Mouse (Mus musculus) spleen, adult 2 months (tissue): ENCODE data around the gene Slc25a12. TPM values are rescaled to one million over a fixed set of nuclear protein-coding genes. Genes with fewer than 3 reads are reported as not detected.
A peak's percentile ranks its signal among the peaks of the same experiment; 100 is the strongest.

ENCODE experiments used
- DNase-seq, 2 experiments: peaks; one replicate each; pipeline versions ENCODE4 v3.0.0 to v3.0.0-alpha.2; 2012 to 2021; ENCODE audit warnings: low spot score in 2 of 2, low read depth in 1 of 2
- H3K27ac ChIP-seq: fragments of 200-500 bp; 2 replicates; pipeline ENCODE4 v1.5.1; 2012; ENCODE audit warnings: low read length, inconsistent platforms; ENCODE audit not compliant: insufficient read depth
- H3K27me3 ChIP-seq: fragments of 200-500 bp; 2 replicates; pipeline ENCODE4 v1.6.1; 2012; ENCODE audit warnings: mild to moderate bottlenecking, moderate library complexity, low read length, inconsistent platforms; ENCODE audit not compliant: control insufficient read depth, insufficient read depth
- H3K36me3 ChIP-seq: fragments of 200-500 bp; 2 replicates; pipeline ENCODE4 v1.6.1; 2012; ENCODE audit warnings: mild to moderate bottlenecking, low read length, inconsistent platforms; ENCODE audit not compliant: control insufficient read depth, insufficient read depth
- H3K4me1 ChIP-seq: fragments of 200-500 bp; 2 replicates; pipeline ENCODE4 v1.6.1; 2011; ENCODE audit warnings: inconsistent platforms; ENCODE audit not compliant: control insufficient read depth, insufficient read depth, insufficient read length
- H3K4me3 ChIP-seq: fragments of 200-500 bp; 2 replicates; pipeline ENCODE4 v1.5.1; 2011; ENCODE audit warnings: mild to moderate bottlenecking, inconsistent platforms; ENCODE audit not compliant: insufficient read depth, insufficient read length; ENCODE audit errors: extremely low read depth
- CTCF ChIP-seq: fragments of 200-500 bp; IDR thresholded peaks from 2 replicates; pipeline ENCODE4 v1.5.1; 2011; ENCODE audit warnings: mild to moderate bottlenecking, inconsistent platforms; ENCODE audit not compliant: insufficient read depth, insufficient read length, insufficient replicate concordance; ENCODE audit errors: extremely low read depth
- POLR2A ChIP-seq: fragments of 200-500 bp; IDR thresholded peaks from 2 replicates; pipeline ENCODE4 v1.6.1; 2011; ENCODE audit warnings: low read depth, low read length, inconsistent platforms
- WGBS: fragments of 180-500 bp; shearing (Covaris S2); methylation state at CpG from one replicate; pipeline ENCODE4 v1.1.7; 2018; 5-methylcytosine and 5-hydroxymethylcytosine counted together
- polyA plus RNA-seq: library from polyadenylated mRNA; depleted of rRNA; stranded (reverse); fragments of >200 nt; gene quantifications from 2 replicates; pipeline ENCODE4 v1.2.3, GENCODE M21; 2012

Slc25a12 gene
- polyA plus RNA-seq, 1 experiment: 18.5 TPM

DNA sequence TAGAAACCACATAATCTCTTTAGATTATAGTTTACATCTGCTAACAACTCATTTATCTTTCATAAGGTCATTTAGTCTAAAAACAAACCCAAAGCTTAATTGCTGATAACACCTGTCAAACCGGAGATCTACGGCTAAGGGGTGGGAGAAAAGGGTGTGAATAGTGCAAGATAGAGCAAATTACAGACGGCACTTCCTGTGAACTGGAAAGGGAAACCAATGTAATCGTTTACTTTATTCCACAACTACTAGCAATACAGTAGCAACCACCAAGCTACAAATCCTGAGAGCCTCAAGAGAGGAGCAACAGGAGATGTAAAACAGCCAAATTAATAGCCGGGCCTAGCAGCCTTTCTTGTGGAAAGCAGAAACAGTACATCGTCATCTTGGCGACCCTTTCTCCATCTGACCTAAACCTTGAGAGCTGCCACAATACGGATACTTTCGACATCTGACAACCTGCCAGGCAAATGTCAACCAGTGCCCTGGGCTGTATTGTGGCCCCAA, 878 bp downstream of the Slc25a12 start:
- Histone ChIP-seq H3K27ac (peak overlapping the region; percentile 64), H3K4me1 (no peaks in the 10 kb centered on the region), H3K36me3 (peaks cover 1% of the 10 kb centered on the region; the same call in 1 of the 2 replicates), H3K4me3 (peak overlapping the region; percentile 93), H3K27me3 (no peaks in the 10 kb centered on the region)
- TF ChIP-seq POLR2A (no peak), CTCF (no peak)
- no peak for DNase-seq
- 6% methylated on average over 9 of the region's 9 CpGs for WGBS

DNA sequence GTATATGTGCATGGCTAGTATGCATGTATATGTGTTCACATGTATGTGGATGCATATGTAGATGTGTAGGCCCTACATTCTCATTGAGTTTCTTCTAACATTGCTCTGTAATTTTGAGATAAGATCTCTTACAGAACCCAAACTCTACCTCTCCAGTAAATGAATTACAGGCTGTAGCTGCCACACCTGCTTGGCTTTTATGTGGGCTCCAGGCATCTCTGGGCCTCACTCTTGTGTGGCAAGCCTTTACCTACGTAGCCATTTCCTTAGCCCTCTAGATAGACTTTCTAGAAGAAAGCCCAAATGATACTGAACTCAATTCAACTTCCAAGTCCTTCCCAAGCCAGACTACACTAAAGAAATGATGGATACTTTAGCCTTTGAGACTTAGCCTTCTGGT, 7.4 kb downstream of the Slc25a12 start:
- H3K27me3 ChIP-seq: no peaks in the 10 kb centered on the region
- H3K27ac ChIP-seq: no peak overlapping the region
- DNase-seq: no peak
- H3K4me3 ChIP-seq: no peak overlapping the region
- no peak for TF ChIP-seq POLR2A
- no peak for TF ChIP-seq CTCF
- H3K36me3 ChIP-seq: peaks cover 1% of the 10 kb centered on the region; the same call in 1 of the 2 replicates
- no peaks in the 10 kb centered on the region for H3K4me1 ChIP-seq
- 83% methylated on average over 1 of the region's 1 CpGs for WGBS

DNA sequence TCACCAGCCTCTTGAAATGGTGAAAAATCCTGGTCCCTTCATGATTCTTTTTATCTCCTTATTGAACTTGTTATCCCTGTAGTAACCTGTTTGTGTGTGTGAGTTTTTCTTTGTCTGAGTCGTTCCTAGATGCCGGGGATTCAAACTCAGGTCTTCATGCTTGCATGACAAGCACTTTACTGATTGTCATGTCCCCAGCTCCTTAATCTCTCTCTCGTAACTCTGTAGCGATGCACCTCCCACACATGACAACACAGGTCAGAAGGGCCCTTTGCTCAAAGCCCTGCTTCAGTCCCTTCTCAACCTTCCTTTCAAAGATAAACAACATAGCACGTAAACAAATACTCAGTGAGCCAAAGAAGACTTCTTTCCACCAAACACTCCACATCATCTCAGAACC, 9.2 kb downstream of the Slc25a12 start:
- WGBS: 97% methylated on average over 5 of the region's 5 CpGs
- 0 out of 2 replicates have a peak, but pooled peaks cover 1% of the 10 kb centered on the region for H3K36me3 ChIP-seq
- no peak overlapping the region for H3K27ac ChIP-seq
- TF ChIP-seq POLR2A (no peak), CTCF (no peak)
- H3K27me3 ChIP-seq: no peaks in the 10 kb centered on the region
- no peak overlapping the region for H3K4me3 ChIP-seq
- H3K4me1 ChIP-seq: peaks cover under 1% of the 10 kb centered on the region; the same call in 1 of the 2 replicates
- DNase-seq: no peak

DNA sequence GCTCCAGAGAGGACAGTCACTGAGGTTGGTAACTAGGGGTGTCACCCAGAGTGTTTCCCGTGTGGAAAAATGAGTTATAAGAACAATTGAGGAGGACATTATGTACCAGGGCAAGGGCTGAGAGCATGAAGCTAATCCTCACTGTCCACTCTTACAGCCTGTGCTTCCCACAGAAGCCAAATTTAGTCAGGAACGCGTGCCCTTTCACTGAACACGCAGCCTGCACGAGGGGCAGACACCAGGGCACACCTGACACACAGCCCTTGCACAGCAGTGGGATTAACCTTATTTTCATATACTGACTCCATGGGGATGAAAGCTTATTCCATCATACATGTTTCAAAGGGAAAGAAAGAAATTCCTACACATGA, 13.5 kb downstream of the Slc25a12 start:
- TF ChIP-seq CTCF: no peak
- TF ChIP-seq POLR2A: no peak
- 81% methylated on average over 5 of the region's 5 CpGs for WGBS
- Histone ChIP-seq H3K27ac (no peak overlapping the region), H3K4me1 (peaks cover 3% of the 10 kb centered on the region; the same call in 1 of the 2 replicates), H3K27me3 (no peaks in the 10 kb centered on the region), H3K36me3 (no peaks in the 10 kb centered on the region), H3K4me3 (no peak overlapping the region)
- DNase-seq: no peak

DNA sequence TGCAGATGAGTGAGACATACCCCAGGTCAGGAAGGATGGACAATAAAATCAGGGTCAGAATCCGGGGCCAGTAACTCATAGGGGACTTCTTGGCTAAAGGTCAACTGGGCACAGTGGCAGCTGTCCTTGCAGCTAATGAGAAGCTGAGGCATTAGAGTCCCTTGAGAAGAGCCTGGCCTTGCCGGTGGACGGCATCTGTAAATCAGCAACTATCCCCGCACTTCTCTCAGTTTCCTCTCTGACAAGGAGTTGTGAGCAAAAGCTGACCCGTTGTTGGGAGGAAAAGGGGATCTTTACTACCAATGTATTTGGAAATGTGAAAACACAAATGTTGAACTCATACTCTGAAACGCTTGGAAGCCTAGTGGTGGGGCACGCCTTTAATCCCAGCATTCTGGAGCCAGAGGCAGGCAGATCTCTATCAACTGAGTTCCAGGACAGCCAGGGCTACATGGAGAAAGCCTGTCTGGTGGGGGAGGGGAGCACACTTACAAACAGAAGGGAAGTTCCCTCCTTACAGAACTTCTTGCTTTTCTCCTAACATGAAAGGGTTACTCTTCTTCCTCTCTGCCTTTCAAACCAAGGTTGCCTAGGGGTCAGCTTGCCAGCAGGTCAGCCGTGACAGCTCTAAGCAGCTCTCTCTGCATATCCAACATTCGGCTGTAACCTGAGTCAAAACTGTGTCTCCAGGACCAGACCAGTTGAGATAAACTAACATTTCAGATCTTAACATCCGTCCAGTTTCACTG, 14.1 kb downstream of the Slc25a12 start:
- TF ChIP-seq CTCF (no peak), POLR2A (no peak)
- Histone ChIP-seq H3K27ac (no peak overlapping the region), H3K4me3 (no peak overlapping the region), H3K27me3 (no peaks in the 10 kb centered on the region), H3K4me1 (peaks cover 3% of the 10 kb centered on the region; the same call in 1 of the 2 replicates), H3K36me3 (no peaks in the 10 kb centered on the region)
- no peak for DNase-seq
- WGBS: 54% methylated on average over 10 of the region's 10 CpGs

DNA sequence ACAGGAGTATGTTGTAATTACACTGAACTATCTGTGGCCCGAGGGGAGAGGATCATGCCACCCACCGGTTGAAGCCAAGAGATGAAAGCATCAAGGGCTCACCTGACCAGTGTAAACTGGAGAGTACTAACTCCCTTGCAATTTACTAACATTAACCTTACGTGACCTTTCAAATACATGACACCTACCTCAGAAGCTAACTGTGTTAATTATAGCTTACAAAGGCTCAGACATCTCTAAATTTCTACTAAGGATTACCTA, 15.9 kb downstream of the Slc25a12 start:
- Histone ChIP-seq H3K27me3 (no peaks in the 10 kb centered on the region), H3K4me1 (peaks cover 3% of the 10 kb centered on the region; the same call in 1 of the 2 replicates), H3K36me3 (no peaks in the 10 kb centered on the region), H3K4me3 (no peak overlapping the region), H3K27ac (no peak overlapping the region)
- WGBS: 93% methylated on average over 3 of the region's 3 CpGs
- DNase-seq: no peak
- TF ChIP-seq CTCF (no peak), POLR2A (no peak)

DNA sequence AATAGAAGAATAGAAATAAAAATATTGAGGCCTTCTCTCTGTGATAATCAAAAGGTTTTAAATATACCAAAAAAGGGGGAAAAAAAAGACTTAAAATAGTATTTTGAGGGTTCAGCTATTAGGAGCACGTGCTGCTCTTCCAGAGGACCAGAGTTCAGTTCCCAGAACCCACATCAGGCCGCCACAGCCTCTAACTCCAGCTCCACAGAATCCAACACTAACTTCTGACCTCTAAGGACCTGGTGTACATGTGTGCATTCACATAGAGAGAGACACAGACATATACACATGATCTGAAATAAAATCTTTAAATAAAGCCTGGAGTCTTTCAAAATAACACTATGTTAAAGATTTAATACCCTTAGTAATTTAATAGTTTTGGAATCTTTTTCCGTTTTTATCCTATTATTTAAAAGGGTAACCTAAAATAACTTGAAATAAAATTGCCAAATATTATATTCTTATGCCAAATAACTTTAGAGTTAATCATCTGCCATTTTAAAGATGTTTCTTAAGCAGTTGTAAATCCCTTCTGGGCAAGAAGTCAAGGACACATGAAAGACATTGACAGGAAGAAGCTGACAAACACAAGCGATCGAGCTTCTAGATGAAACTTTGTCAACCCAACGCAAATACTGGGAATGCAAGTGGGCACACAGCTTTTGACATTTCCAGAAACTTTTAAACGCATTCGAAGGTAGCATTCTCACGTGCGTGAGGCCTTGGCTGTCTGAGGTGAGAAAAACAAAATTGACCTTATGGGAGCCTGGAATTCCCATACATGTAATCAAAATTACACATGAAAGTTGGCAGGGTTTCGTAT, 16.4 kb downstream of the Slc25a12 start:
- DNase-seq: no peak
- H3K27ac ChIP-seq: no peak overlapping the region
- H3K27me3 ChIP-seq: no peaks in the 10 kb centered on the region
- no peak overlapping the region for H3K4me3 ChIP-seq
- no peaks in the 10 kb centered on the region for H3K36me3 ChIP-seq
- TF ChIP-seq CTCF (no peak), POLR2A (no peak)
- peaks cover 3% of the 10 kb centered on the region; the same call in 1 of the 2 replicates for H3K4me1 ChIP-seq
- WGBS: 91% methylated on average over 11 of the region's 11 CpGs
